Mouse (Mus musculus): ENCODE data around the gene Gstp1.

Gstp1 gene

GRCm38 (mm10) chr19:4000119-4000900 is 37.5 kb downstream of the Gstp1 start, which contains the start of the genes Nudt8 and Gm49405:
Gene Nudt8 (plus strand): TSS chr19:4000580.
Gene Gm49405 (plus strand): TSS chr19:4000626.
- peak; percentile 96 for DNase-seq (ENCODE audit: low read depth, low spot score)

GRCm38 (mm10) chr19:3999121-3999730 is 38.6 kb downstream of the Gstp1 start:
- no peak for DNase-seq (ENCODE audit: low read depth, low spot score)

GRCm38 (mm10) chr19:3998335-3998734 is 39.5 kb downstream of the Gstp1 start:
- no peak for DNase-seq (ENCODE audit: low read depth, low spot score)

GRCm38 (mm10) chr19:3997231-3997630 is 40.6 kb downstream of the Gstp1 start:
- no peak for DNase-seq (ENCODE audit: low read depth, low spot score)

- DNase-seq (ENCODE audit: low read depth, low spot score), result no peak
These were observed 41.0 kb downstream of the Gstp1 start for GRCm38 (mm10) chr19:3996747-3997146.

GRCm38 (mm10) chr19:3996106-3996505 is 41.7 kb downstream of the Gstp1 start:
- DNase-seq (ENCODE audit: low read depth, low spot score), result no peak

GRCm38 (mm10) chr19:3995505-3995904 is 42.3 kb downstream of the Gstp1 start:
- no peak for DNase-seq (ENCODE audit: low read depth, low spot score)

- DNase-seq (ENCODE audit: low read depth, low spot score), result no peak
These were observed 42.9 kb downstream of the Gstp1 start for GRCm38 (mm10) chr19:3994932-3995331.

- no peak for DNase-seq (ENCODE audit: low read depth, low spot score)
These were observed 45.4 kb downstream of the Gstp1 start, which contains the start of gene Tbx10 for GRCm38 (mm10) chr19:3992416-3992815. Gene Tbx10 (plus strand): TSS chr19:3992752.

- DNase-seq (ENCODE audit: low read depth, low spot score), result no peak
These were observed 45.8 kb downstream of the Gstp1 start for GRCm38 (mm10) chr19:3991966-3992365.

GRCm38 (mm10) chr19:3991562-3991961 is 46.2 kb downstream of the Gstp1 start:
- DNase-seq (ENCODE audit: low read depth, low spot score), result no peak

GRCm38 (mm10) chr19:3990804-3991203 is 47.0 kb downstream of the Gstp1 start:
- no peak for DNase-seq (ENCODE audit: low read depth, low spot score)

- DNase-seq (ENCODE audit: low read depth, low spot score), result no peak
These were observed 49.0 kb downstream of the Gstp1 start for GRCm38 (mm10) chr19:3988750-3989149.

- DNase-seq (ENCODE audit: low read depth, low spot score), result no peak
These were observed 49.7 kb downstream of the Gstp1 start for GRCm38 (mm10) chr19:3988066-3988465.

- no peak for DNase-seq (ENCODE audit: low read depth, low spot score)
These were observed 51.5 kb downstream of the Gstp1 start, which contains the start of gene Acy3 for GRCm38 (mm10) chr19:3986334-3986733. Gene Acy3 (plus strand): TSS chr19:3986570.
